Mouse (Mus musculus) lung, postnatal 4 days (tissue): ENCODE measurements around the gene Cgrrf1.
"Not testable (repeated sequence)": the region's sequence is repeated elsewhere in the genome, so short reads cannot be mapped to it uniquely, and the experiment has no call there.

Experiments
- DNase-seq, 2 experiments: peaks; one replicate each; pipeline ENCODE4 v3.0.0; 2021

Gene Cgrrf1

DNA sequence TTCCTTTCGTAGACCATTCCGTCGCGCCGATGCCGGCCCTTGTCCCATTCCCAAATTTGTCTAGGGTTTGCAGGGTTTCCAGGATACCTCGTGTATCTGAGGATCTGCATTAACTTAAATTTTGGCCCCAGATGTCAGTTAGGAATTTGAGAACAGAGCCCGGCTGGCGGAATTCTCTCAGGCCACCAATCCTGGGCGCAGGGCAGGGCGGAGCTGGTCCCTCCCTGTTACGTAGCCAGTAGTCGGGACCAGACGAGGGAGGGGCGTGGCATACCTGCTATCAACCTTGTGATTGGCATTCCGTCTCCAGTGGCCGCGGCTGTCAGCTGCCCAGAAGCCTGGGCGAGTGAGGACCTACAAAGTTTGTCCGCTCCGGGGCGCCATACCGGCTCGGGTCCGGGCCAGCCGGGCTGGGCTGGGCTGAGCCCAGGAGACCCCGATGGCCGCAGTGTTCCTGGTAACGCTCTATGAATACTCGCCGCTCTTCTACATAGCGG lies at the start of gene Cgrrf1:
TSS of gene Cgrrf1 (plus strand) at position 289 of the 497 bp plus-strand sequence.
- DNase-seq = peak; percentile 97 to 98

DNA sequence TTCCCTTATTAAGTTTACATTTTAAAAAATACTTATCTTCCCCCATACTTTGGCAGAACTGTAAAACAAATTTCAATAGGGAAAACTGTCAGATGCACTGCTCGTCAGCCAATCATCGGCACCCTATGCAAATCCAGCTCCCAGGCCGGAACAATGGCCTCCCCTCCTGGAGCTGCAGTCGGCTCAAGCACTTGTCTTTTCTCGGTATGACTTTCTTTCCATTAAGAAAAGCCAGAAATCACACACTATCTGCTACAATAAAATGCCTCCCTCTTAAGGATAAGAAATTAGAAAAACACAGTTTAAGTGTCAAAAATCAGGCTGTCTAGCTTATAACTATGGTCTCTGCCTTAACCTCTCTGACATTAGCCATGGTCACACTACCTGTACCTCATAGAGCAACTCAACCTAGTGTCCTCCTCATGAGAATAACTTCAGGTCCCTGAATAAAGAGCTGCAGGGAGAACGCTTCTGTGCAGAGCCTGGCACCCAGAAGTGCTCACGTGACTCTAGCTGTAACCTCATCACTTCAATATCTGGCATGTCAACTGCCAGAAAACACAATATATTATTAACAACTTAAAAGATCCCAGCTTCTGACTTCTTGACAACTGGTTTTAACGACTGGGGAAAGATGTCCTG lies 49.6 kb upstream of the Cgrrf1 start:
- DNase-seq = no peak

DNA sequence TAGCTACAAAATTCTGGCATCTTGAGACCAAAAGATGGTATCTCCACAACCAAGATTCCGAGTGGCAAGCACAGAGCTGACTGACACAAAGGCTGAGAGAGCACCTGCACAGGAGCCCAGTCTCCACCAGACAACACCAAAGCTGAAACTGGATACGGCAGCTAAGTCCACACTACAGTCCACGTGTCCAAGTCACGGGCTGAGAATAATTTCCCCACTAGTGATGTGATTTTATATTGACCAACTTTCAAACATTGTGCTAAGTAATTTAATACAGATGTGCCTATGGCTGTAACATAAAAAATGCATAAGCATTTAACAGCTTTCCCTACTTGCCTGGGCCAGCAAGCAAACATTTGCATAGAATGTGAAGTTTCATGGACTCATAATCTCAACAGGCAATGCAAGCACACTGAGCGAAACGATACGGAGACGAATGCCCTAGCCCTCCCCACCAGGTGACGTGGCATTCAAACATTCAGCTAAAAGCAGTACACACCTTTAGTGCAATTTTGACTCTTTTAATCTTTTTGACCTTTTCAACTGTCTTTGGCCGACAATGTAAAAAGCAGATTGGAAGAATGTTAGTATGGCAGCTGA lies 48.5 kb upstream of the Cgrrf1 start:
- no peak for DNase-seq

DNA sequence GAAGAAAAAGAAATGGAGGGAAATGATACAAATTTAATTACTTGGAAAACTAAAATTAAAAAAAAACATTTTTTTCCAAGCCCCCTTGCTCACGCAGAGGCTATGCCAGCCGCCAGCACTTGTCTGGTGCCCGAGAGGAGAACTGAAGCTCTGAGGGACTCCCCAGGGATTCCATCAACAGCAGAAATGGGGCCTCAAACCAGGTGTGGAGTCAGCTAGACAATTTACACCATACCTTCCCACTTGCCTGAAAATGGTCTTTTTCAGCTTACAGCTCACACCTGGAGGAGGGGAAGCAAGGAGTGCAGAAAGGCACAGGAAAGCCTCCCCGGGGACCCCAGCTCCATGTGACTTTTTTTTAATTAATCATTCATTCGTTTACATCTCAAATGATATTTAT lies 46.7 kb upstream of the Cgrrf1 start:
- no peak for DNase-seq

DNA sequence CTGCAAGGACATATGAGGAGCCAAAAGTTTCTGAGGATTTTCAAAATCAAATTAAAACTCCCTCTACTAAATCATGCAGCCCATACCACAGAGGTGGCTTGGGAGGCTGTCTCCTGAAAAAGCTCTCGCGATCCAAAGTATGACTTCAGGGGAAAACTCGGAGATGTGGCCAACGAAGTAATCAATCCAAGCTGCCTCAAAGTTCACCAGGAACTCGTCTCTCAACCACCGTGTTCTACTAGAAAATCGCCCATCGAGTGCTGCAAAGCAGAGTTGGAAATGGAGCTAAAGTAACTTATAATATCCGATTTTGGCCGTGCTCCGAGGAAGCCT lies 44.5 kb upstream of the Cgrrf1 start:
- no peak for DNase-seq

DNA sequence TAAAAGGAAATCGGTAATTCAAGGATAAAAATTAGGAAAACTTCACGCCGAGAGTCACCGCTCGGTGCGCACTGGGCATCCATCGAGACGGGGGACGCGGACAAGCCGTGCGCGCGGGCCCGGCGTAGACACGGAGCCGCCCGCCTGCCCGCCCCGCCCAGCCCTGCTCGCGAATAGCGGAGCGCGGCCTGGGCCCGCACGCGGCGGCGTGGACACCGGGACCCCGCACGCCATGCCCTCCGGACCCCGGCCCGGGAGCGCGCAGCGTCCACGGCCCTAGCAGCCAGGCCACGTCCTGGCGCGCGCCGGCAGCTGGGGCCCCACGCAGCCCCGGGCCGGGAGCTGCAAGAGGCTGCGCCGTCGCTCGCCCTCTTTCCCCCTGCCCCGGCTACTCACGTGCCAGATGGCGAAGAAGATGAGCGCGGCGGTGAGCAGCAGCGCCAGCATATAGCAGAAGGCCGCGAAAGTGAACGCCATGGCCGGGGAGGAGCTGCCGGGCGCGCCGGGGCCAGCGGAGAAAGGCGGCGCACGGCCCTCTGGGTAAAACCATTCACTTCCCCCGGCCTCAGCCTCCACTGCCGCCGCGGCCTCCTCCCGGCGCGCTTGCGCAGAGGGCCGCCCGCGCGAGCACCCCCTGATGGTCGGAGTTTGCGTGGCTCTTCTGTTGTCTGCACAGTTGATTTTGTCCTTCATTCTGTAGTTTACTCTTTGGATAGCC lies 44.0 kb upstream of the Cgrrf1 start, which contains the start of gene Cnih1:
TSS of gene Cnih1 (minus strand) at position 625 of the 718 bp plus-strand sequence.
- peak; percentile 94 for DNase-seq

DNA sequence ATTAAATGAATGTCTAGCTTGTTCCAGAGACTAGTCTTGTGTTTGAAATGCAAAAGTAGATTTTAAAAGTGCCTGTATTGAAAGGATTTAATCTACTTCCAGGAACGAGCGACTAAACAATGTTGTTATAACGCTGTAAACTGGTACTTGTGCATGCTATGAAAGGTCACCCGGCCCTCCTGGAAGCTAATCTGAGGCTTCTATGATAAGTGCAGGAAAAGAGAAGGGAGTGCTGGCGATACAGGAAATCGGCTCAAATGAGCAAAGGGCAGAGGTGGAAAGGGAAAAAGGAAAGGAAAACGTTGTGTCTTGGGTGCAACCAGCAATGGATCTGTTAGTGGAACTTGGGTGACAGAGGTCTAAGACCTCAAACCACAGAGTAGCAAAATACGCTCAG lies 43.4 kb upstream of the Cgrrf1 start:
- DNase-seq = no peak

DNA sequence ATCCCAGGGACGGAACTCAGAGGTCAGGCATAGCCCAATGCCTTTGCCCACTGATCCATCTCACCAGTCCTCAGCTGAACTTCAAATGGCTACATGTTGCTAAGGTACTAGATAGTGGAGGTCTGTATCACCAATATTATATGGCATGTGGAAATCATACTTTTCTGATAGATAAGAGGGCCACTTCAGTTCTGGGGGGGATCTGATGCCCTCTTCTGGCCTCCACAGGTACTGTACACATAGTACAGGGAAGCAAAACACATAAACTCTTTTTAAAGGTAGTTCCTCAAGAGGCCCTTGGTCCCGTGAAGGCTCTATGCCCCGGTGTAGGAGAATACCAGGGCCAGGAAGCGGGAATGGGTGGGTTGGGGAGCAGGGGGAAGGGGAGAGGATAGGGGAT lies 41.6 kb upstream of the Cgrrf1 start:
- peak in 1 of 2 experiments; percentile 31 for DNase-seq

DNA sequence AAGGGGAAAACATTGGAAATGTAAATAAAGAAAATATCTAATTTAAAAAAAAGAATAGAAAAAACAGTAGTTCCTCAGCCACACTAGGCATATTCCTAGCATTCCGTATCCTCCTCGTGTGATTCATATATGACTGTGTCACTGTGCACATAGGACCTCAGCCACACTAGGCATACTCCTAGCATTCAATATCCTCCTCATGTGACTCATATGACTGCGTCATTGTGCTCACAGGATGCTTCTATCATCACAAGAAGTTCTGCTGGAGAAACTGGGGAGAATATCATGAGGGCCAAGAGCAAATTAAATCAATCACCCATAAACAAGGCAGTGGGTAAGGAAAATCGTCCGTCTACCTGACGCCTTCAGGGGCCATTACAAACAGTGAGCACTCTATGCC lies 41.2 kb upstream of the Cgrrf1 start:
- no peak for DNase-seq

DNA sequence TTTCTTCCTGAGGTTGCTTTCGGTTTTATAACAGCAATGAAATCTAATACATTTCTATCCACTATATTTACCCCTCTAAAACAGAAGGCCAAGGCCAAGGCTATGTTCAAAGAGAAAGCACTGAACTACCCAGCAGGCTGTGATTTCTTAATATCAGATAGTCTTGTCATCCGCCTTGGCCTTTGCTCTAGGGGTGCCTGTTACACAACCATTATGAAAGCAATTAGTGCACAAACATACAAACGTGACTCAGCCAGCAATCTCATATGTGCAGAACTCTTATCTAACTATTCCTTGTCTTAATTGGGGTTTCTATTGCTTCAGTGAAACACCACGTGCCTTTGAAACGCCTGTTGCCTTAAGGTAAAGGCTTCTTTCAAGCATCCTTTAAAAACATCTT lies 37.8 kb upstream of the Cgrrf1 start:
- DNase-seq = no peak

DNA sequence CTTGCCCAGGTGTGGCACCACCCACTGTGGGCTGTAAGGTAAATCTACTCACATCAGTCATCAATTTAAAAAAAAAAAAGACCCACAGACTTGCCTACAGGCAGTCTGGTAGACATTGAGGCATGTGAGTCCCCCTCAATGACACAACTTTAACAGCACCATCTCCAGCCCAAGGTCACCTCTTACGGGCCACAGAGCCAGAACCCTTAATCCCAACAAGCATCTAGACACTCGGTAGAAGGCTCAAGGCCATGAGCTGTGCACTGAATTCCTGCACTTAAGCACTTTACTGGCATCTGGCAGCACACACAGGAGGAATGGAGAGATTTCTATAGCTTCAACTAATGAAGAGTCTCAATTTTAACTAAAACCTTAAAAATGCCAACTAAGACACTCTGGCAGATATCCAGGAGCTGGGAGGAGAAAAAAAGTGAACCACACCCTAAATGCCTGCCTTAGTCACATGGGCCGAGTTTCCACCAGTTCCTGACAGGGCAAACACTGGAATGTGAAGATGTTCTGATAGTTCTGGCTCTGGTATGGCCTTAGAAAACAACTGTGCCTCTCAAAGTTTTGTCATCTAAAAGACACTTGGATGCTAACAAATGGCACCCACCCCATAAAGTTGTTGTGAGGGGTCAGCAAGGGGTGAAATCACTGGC lies 31.1 kb upstream of the Cgrrf1 start:
- DNase-seq = no peak

DNA sequence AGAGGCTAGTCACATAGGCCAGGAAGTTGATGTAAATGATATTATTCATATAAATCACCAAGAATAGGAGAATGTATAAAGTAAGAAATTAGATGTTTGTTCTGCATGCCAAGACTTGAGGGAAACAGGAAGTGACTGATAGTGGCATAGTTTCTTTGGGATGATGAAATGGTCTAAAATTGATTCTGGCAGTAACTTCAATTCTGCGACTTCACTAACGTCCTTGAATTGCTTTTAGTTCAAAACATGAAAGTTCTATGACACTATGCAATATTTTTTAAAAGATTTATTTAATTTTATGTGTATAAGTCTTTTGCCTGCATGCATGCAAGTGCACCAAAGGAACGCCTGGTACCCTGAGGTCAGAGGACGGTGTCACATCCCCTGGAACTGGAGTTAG lies 28.7 kb upstream of the Cgrrf1 start:
- DNase-seq = no peak

DNA sequence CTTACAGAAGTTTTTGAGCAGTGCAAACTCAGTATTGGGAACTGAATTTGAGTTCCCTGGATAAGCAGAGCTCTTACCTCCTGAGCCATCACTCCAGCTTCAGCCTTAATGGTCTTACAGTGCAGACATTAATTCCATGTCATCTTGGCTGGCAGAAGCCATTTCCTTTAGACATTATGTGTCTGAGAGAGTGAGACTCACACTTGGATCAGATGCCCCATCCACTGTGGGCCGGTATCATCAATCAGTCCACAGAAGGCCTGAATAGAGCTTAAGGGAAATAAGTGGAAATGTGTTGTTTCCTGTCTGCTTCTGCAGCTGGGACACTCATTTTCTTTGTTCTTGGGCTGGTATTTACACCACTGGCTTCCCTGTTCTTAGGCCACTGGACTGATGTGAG lies 28.1 kb upstream of the Cgrrf1 start:
- no peak for DNase-seq

DNA sequence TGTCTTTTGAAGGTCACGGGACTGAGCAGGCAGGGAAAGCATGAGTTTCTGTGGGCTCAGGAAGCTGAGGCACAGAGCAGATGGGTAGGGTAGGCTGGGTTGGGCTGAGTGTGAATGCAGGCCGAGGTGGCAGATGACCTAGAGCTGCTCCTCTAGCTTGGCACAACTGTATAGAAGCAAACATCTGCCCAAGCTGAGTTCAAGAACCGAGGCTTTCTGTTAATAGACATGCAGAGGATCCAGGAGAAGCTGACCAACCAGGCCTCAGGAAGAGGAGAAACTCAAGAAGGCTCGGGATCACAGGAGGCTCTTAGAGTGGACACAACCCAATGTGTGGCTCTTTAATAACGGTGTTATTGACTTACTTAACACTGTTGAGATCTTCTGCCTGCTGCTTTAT lies 25.7 kb upstream of the Cgrrf1 start:
- DNase-seq = no peak

DNA sequence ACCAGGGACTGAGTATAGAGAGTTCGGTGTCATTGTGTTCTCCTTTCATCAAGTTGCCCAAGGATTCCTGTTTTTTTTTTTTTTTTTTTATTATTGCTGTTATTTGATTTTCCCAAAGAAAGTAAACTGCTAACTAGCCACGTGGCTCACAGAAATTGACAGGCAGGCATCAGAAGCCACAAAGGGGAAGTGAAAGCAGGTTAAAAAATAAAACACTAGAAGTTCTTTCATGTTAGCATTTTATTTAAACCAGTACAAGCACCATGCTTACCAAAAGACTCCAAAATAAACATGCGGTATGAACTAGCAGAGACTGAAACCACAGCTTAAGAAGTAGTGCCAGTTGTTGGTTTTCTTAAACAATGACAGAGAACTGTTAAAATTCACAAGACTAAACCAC lies 24.0 kb upstream of the Cgrrf1 start:
- DNase-seq = no peak

DNA sequence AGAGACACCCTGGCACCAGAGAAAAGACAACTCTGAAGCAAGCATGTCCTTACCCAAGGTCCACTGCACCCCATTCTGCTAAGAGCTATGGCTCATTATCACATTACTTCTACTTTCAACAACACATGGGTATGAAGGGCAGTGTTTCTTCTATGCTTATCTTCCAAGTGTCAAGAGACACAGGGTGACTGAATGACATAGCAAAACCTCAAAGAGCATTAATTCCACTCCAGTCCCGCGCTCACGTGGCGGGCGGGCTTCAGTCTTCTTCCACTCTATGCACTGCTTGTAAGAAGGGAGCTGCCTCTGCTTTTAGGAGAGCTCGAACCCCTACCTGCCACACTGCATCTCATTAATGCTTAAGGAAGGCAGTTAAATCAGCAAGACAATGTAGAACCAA lies 16.3 kb upstream of the Cgrrf1 start:
- no peak for DNase-seq

DNA sequence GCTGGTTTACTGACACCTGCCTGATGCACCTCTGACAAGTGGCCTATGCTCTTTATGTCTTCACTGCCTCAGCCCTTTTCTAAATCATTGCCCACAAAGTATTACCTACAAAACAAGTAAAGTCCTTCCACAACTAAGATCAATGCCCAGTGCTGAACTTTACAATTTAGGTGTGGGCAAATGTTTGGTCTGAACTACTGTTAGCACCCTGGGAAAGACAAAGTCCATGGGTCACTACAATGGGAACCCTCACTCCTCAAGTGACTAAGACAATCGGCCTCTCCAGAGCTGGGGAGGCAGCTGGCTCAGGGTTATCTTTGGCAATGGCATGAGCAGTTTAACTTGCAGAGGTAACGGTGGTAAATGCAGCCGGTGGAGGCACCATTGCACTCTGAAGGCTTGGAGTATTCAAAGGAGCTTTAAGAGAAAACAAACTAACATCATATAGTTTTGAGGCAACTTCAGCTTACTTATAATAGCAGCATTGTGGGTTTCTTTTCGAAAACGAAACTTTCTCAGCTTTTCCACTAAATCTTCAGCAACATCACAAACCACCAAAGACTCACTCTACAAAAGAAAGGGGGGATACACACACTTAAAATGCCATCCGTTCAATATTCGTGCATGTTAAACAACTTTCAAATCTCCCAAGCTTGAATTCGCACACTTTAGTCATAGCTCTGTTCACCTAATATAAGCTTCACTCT lies 14.9 kb upstream of the Cgrrf1 start:
- DNase-seq = no peak

DNA sequence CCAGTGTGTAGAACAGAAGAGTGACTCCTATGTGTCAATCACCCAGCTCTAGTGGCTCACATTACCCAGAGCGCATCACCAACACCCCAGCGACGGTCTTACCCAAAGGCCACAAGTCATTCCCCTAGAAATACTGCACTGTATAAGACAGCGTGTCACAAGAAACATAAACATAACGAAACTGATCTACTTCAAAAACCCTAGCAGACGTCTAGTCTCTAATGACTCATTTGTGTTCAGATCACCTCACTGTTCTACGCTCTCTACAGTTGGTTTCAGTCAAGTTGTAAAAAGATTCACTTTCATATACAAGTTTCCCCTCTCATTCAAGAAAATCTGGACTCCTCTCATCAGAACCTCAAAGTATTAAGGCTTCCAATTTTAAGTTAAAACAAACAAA lies 13.2 kb upstream of the Cgrrf1 start:
- no peak for DNase-seq

DNA sequence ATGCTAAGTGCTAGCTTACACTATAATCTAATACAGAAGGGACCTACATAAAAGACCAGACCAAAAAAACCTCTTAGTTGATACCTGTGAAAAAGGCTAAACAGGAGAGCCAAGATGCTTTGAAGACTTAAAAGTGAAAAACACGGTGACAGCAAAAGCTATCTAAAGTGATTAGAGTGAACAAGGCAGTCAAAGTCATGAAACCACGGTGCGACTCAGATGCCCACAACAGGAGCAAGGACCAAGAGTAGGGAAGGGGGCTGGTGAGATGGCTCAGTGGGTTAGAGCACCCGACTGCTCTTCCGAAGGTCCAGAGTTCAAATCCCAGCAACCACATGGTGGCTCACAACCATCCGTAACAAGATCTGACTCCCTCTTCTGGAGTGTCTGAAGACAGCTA lies 12.0 kb upstream of the Cgrrf1 start:
- not testable (repeated sequence) for DNase-seq

DNA sequence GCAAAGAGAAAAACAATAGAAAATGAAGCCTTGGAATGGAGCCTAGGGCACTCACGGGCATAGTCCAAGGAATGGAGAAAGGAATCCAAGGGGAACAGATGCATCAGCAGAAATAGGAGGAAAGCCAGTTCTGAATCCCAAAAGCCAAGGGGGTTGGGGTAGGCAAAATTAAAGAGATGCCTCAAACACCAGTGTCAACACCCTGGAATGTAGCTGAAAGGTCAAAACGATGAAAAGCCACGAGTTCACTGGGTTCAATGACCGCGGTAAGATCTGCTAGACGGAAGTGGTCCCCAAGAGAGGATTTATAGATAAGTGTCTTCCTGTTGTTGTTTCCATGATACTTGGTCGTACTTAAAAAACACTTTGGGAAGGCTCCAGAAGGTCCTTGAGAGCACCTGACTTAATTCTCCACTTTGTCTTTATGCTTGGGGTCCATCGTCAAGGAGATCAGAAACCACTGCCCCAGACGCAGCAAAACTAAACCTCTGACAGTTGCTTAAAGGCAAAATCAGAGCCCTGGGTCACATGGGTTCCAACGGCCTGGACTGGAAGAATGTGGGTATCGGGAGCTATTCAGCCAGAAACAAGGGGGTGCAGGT lies 10.6 kb upstream of the Cgrrf1 start:
- DNase-seq = peak in 1 of 2 experiments; percentile 13

DNA sequence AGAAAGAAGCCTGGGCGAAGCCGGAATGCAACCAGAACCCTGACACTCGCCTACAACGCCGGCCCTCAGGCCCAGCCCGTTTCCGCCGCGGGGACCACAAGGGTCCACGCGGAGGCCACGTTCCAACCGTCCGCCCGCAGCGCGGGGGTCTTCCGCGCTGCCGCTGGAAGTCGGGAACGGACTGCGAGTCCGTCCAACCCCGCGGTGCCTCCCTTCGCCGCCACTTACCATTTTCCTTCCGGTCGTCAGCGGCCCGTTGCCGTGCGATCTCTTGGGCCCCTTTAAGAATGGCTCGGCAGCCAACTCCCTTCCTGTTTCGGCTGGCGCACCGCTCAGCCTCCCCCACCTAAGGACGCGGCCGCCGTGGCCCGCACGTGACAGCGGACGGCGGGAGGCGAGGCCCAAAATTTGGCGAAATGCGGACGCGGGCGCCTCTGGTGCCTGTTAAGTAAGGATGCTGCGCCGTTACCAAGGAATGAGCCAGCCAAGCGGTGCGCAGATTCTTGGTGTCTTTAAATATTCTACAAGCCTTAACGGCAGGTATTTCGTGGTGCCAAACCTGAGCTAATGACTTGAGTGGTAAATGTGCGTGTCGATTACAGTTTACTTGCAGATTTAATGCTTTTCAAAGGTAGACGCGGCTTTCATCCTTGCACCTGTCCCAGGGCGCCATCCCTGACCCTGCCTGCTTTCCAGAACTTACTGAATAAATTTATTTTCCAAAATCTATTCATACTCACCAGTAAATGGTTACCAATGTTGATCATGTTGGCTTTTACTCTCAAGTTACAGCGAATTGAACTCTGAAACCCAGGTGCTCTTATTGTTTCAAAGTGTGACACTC lies 9.8 kb upstream of the Cgrrf1 start, which contains the start of gene Gmfb:
TSS of gene Gmfb (minus strand) at position 370 of the 844 bp plus-strand sequence.
- peak; percentile 97 for DNase-seq

DNA sequence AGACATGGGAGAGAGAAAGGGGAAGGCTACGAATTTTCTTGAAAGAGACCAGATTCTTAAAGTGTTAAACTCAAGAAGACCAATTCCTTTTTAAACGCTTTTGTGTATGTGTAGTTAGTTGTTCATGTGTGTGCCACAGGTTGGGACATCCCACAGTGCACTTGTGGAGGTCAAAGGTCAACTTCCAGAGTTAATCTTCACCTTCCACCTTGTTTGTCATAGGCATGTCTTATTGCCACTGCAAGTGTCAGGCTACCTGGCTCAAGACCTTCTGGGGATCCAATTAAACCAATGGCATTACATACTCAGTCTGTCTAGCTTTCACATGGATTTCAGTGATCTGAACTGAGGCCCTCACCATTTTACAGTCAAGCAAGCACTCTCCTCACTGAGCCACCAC lies 7.9 kb upstream of the Cgrrf1 start:
- no peak for DNase-seq
